Mouse (Mus musculus) intestine, embryonic 15.5 days (tissue): Measurements from ENCODE around the gene Tfap2c. TPM values are rescaled to one million over a fixed set of nuclear protein-coding genes. Genes with fewer than 3 reads are reported as not detected.
A peak's percentile ranks its signal among the peaks of the same experiment; 100 is the strongest.

ENCODE experiments used
- ATAC-seq: fragments of 200-750 bp; cut with Nextera tagmentation; 2 replicates; pipeline ENCODE4 v1.8.0; 2017; ENCODE audit warnings: moderate TSS enrichment, moderate library complexity
- H3K27ac ChIP-seq: fragments of 300-500 bp; sonication (generic); 2 replicates; pipeline ENCODE4 v1.5.1; 2015; ENCODE audit warnings: mild to moderate bottlenecking, inconsistent platforms
- H3K27me3 ChIP-seq: fragments of 300-500 bp; sonication (generic); replicated peaks from 2 replicates; pipeline ENCODE4 v1.6.1; 2015; ENCODE audit warnings: inconsistent platforms
- H3K36me3 ChIP-seq: fragments of 300-500 bp; sonication (generic); 2 replicates; pipeline ENCODE4 v1.6.1; 2015; ENCODE audit warnings: inconsistent platforms
- H3K4me1 ChIP-seq: fragments of 300-500 bp; sonication (generic); replicated peaks from 2 replicates; pipeline ENCODE4 v1.6.1; 2015; ENCODE audit warnings: inconsistent platforms
- H3K4me2 ChIP-seq: fragments of 300-500 bp; sonication (generic); replicated peaks from 2 replicates; pipeline ENCODE4 v1.6.1; 2015; ENCODE audit warnings: mild to moderate bottlenecking, inconsistent platforms
- H3K4me3 ChIP-seq: fragments of 300-500 bp; sonication (generic); replicated peaks from 2 replicates; pipeline ENCODE4 v1.5.1; 2015; ENCODE audit warnings: inconsistent platforms
- H3K9ac ChIP-seq: fragments of 300-500 bp; sonication (generic); 2 replicates; pipeline ENCODE4 v1.6.1; 2015; ENCODE audit warnings: inconsistent platforms
- H3K9me3 ChIP-seq: fragments of 300-500 bp; sonication (generic); 2 replicates; pipeline ENCODE4 v1.6.1; 2016; ENCODE audit warnings: inconsistent platforms
- WGBS: fragments of 180-500 bp; shearing (Covaris S2); methylation state at CpG from one replicate; pipeline ENCODE4 v1.1.7; 2015; 5-methylcytosine and 5-hydroxymethylcytosine counted together
- polyA plus RNA-seq: library from polyadenylated mRNA; unstranded; fragments of >200 nt; fragmentation: Nextera tagmentation; extraction: Ambion mirVana; gene quantifications from 2 replicates; pipeline ENCODE4 v1.2.1, GENCODE M21; 2015

The Tfap2c gene
- 0.06 and 0.15 TPM in 2 replicates for polyA plus RNA-seq

DNA sequence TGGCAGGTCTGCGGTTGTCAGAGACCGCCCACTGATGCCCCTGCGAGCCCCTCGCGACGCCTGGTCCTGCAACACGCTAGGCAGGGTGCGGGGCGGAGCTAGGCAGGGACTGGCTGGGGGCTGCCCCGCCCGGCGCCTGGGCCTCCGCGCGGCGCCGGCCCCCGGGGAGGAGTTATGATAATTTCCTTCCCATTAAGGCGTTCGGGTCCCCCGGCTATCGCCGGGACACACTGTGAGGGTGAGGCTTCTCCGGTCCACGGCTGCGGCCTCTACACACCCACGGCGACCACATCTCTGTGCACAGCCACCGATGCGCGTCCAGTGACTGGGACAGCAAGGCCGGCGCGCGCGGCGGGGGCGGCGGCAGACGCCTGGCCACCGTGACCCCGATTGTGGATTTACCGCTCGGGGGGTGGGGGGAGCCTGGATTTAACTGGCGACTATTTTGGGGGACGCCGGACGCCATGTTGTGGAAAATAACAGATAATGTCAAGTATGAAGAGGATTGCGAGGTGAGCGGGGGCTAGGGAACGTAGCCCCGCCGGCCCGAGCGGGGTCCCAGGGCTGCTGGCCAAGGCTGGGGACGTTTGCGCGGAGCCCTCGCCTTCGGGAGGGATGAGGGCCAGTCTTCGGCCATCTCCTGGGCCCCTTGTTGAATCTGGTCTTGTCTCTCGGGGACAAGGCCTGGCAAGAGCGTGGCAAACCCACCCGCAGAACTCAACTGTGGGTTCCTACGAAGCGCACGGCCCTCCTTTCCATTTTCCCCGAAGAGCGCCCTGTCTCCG is at the start of gene Tfap2c:
TSS of gene Tfap2c (plus strand) at position 223 of the 785 bp plus-strand sequence.
- peaks cover 97% of the 10 kb centered on the region for H3K27me3 ChIP-seq
- no peak within 1 kb of the TSS for H3K9ac ChIP-seq
- no peaks in the 10 kb centered on the region for H3K36me3 ChIP-seq
- H3K4me3 ChIP-seq, result peak within 1 kb of the TSS; percentile 32
- peak within 1 kb of the TSS; percentile 64 for H3K4me2 ChIP-seq
- peaks cover 44% of the 10 kb centered on the region for H3K4me1 ChIP-seq
- under 1% methylated on average over 70 of the region's 70 CpGs for WGBS
- H3K27ac ChIP-seq, result no peak within 1 kb of the TSS
- no peaks in the 10 kb centered on the region for H3K9me3 ChIP-seq
- ATAC-seq, result peak; percentile 70

DNA sequence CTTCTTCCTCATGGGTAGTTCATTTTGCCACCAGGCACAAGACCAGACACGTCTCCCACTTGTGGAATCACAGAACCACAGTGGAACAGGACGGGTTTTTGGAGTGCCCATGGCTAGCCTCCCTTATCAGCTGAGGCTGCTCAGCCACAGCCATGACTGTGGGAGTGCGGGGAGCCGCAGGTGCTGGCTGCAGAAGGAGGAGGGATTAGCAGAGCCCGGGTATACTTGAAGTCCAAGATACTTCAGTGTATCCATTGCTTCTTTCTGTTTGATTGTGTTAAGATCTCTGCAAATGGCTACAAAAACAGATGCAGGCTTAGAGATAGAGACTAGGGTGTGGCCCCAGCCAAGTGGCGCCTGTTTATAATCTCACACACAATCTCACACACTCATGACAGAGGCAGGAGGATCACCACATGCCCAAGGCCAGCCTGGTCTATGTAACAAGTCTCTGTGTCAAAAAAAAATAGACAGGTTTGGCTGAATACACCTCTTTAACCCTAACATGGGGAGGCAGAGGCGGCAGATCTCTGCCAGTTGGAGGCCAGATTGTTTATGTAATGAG is 48.6 kb upstream of the Tfap2c start:
- Histone ChIP-seq H3K9ac (no peak overlapping the region), H3K36me3 (no peaks in the 10 kb centered on the region), H3K4me1 (no peaks in the 10 kb centered on the region), H3K9me3 (no peaks in the 10 kb centered on the region), H3K4me2 (no peak overlapping the region), H3K4me3 (no peak overlapping the region), H3K27ac (no peak overlapping the region), H3K27me3 (no peaks in the 10 kb centered on the region)
- 22% methylated on average over 7 of the region's 7 CpGs for WGBS
- ATAC-seq, result no peak

DNA sequence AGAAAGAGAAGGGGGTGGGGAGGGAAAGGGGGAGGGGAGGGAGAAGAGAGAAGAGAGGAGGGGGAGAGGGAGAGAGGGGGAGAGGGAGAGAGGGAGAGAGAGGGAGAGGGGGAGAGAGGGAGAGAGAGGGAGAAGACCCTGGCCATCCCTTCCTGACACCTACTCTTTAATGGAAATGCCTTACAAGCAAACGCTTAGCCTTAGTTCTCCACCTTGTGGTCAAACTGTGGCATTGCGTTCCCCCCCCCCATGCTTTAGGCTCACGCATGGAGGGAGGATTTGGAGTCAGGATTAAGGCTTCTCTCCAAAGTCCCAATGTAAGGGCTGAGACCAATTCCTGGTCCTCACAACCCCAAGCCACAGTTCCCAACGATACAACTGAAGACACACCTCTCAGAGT is 48.1 kb upstream of the Tfap2c start:
- no peak overlapping the region for H3K9ac ChIP-seq
- H3K4me2 ChIP-seq, result no peak overlapping the region
- no peaks in the 10 kb centered on the region for H3K27me3 ChIP-seq
- no peaks in the 10 kb centered on the region for H3K36me3 ChIP-seq
- no peak overlapping the region for H3K27ac ChIP-seq
- no peaks in the 10 kb centered on the region for H3K4me1 ChIP-seq
- H3K4me3 ChIP-seq, result no peak overlapping the region
- 8% methylated on average over 4 of the region's 4 CpGs for WGBS
- no peaks in the 10 kb centered on the region for H3K9me3 ChIP-seq
- no peak for ATAC-seq

DNA sequence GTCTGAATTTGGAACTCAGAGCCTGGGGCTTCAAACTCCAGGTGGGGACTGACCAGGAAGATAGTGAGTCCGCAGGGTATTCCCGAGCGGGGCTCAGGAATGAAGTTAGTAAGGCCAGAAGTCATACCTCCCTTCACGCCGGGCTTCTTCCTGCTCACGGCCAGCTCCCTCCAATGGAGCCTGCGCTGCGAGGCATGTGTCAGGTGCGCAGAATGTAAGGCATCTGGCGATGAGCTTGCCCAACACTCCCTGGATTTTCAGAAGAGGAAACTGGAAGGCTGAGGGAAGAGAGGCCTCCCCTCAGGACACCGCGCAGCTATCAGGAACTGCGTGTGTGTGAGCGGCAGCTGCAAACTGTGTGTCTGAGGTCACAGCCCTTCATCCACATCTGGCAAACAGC is 47.2 kb upstream of the Tfap2c start:
- H3K9ac ChIP-seq, result no peak overlapping the region

DNA sequence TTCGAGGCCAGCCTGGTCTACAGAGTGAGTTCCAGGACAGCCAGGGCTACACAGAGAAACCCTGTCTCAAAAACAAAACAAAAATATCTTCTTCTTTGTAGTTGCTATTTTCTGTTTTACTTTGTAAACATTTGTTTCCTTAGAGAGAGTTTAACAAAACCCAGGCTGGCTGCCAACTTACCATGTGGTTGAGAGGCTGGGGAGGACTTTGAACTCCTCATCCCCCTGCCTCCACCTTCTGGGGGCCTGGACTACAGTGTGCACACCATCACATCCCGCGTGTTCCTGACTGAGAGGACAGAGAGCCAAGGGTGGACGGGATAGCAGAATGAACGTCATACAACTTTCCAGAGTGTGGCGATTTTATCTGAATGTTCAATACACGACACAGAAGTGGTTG is 43.3 kb upstream of the Tfap2c start:
- H3K4me1 ChIP-seq, result no peaks in the 10 kb centered on the region
- ATAC-seq, result no peak
- H3K4me3 ChIP-seq, result no peak overlapping the region
- H3K27ac ChIP-seq, result no peak overlapping the region
- H3K36me3 ChIP-seq, result no peaks in the 10 kb centered on the region
- no peaks in the 10 kb centered on the region for H3K27me3 ChIP-seq
- H3K9ac ChIP-seq, result no peak overlapping the region
- WGBS, result 82% methylated on average over 7 of the region's 7 CpGs
- no peak overlapping the region for H3K4me2 ChIP-seq
- no peaks in the 10 kb centered on the region for H3K9me3 ChIP-seq

More for the DNA sequence above, 47.2 kb upstream of the Tfap2c start:
- 52% methylated on average over 14 of the region's 14 CpGs for WGBS
- H3K36me3 ChIP-seq, result no peaks in the 10 kb centered on the region
- H3K9me3 ChIP-seq, result no peaks in the 10 kb centered on the region
- H3K4me2 ChIP-seq, result no peak overlapping the region
- no peaks in the 10 kb centered on the region for H3K4me1 ChIP-seq
- no peak for ATAC-seq
- no peak overlapping the region for H3K27ac ChIP-seq
- no peak overlapping the region for H3K4me3 ChIP-seq
- no peaks in the 10 kb centered on the region for H3K27me3 ChIP-seq

DNA sequence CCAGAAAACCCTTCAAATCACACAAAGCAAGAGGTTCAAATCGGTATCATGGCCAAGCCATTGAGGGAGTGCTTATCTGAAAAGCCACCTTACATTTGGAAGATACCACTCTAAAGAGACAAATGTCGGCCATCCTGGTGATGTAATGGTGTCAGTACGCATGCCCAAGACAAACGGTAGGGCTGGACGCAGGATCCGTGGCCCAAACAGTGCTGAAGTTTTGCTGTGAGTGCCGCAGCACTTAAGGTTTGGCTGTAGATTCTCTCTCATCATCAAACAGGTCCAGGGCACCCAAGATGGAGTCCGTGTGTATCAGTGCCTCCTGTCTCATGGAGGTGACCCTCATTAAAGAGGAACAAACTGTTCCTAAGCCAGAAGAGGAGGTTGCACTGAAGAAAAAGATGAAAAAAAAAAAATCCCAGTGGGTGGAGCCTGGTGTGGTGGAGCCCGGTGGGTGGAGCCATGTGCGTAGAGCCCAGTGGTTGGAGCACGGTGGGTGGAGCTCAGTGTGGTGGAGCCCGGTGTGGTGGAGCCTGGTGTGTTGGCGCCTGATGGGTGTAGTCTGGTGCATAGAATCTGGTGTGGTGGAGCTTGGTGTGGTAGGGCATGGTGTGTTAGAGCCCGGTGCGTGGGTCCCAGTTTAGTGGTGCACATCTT is 39.2 kb upstream of the Tfap2c start:
- Histone ChIP-seq H3K9me3 (no peaks in the 10 kb centered on the region), H3K27me3 (no peaks in the 10 kb centered on the region), H3K9ac (no peak overlapping the region), H3K27ac (no peak overlapping the region), H3K4me2 (no peak overlapping the region), H3K4me1 (no peaks in the 10 kb centered on the region), H3K36me3 (no peaks in the 10 kb centered on the region), H3K4me3 (no peak overlapping the region)
- ATAC-seq, result no peak
- 85% methylated on average over 15 of the region's 15 CpGs for WGBS

DNA sequence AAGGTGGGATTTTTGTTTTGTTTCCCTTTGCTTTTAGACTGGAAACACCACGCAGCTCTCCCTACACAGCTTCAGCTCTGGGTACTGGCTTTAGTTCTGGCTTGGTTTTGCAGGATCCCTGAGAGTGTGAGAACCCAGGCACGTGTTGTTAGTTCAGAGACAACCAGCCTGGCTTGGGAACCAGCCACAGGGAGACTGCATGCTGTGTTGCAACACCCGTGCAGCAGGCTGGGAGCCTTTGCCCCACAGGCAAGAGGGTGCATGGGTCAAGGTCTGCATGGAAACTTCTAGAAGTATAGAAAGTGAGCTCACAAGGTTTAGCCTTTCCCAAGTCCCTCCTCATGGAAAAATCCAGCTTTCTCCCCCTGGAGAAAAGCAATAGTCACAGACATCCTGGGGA is 38.5 kb upstream of the Tfap2c start:
- Histone ChIP-seq H3K4me1 (no peaks in the 10 kb centered on the region), H3K27ac (no peak overlapping the region), H3K9ac (no peak overlapping the region), H3K4me2 (no peak overlapping the region), H3K9me3 (no peaks in the 10 kb centered on the region), H3K36me3 (no peaks in the 10 kb centered on the region), H3K27me3 (no peaks in the 10 kb centered on the region), H3K4me3 (no peak overlapping the region)
- 48% methylated on average over 3 of the region's 3 CpGs for WGBS
- ATAC-seq, result 0 out of 2 replicates have a peak, but pooled peaks have one; percentile 63

DNA sequence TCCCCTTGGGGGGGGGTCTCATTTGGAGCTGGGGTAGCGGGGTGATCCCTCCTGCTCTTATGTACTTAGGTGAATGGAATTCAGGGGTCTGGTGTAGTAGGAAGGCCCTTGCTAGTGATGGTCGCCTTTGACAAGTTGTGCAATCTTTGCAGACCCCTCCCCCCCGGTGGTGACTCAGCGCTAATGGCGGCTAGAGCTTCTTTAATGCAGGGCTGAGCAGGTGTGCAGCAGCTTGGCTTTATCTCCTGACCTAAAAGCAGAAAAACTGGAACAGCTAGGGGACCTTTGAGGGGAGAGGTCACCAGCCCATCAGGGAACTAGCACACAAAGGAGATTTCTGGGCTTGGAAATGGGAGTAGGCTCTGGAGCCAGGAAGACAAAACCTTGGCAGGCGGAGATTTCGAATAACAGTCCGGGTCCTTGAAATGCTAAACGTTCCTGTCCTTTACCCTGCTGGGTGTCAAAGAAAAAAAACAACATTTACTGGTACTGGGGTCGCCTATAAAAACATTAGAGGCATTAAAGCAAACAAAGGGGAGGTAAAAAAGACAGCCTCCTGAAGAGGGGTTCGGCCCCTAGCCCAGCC is 32.9 kb upstream of the Tfap2c start:
- no peak overlapping the region for H3K27ac ChIP-seq
- no peaks in the 10 kb centered on the region for H3K9me3 ChIP-seq
- no peak overlapping the region for H3K9ac ChIP-seq
- ATAC-seq, result peak; percentile 43; the same call in 1 of the 2 replicates
- no peaks in the 10 kb centered on the region for H3K27me3 ChIP-seq
- H3K4me2 ChIP-seq, result no peak overlapping the region
- H3K4me3 ChIP-seq, result no peak overlapping the region
- no peaks in the 10 kb centered on the region for H3K4me1 ChIP-seq
- no peaks in the 10 kb centered on the region for H3K36me3 ChIP-seq
- WGBS, result 18% methylated on average over 11 of the region's 11 CpGs

DNA sequence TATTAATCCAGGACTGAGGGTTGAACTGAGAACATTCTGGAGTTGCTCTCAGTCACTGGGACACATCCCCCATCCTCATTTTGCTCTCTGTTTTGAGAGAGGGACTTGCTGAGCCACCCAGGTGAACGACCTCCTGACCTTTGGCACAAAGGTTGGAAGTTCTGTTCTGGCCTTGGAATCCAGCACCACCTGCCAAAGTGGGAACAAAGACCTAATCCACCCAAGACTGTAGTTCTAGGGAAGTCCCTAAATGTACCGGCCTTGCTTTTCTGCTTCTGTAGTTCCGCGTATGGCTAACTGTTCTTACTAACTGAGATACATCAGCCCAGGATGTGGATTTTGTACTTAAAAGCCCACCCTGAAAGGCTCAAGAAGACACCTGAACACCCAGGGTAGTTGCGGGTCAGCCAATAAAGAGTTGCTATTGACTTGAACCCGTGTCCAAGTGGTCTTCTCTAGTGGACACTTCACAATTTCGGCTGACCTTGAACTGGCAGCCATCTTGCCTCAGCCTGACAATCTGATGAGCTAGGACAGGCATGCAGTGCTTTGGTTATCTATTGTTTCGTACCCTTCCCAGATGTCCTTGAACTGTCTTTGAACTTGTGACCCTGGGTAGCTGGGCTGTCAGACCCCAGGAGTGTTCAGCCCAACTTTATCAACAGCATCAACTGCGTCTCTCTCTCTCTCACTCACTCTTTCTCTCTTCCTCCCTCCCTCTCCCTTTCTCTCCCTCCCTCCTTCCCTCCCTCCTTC is 28.6 kb upstream of the Tfap2c start:
- H3K9me3 ChIP-seq, result no peaks in the 10 kb centered on the region
- no peaks in the 10 kb centered on the region for H3K27me3 ChIP-seq
- no peaks in the 10 kb centered on the region for H3K4me1 ChIP-seq
- no peak overlapping the region for H3K9ac ChIP-seq
- H3K36me3 ChIP-seq, result no peaks in the 10 kb centered on the region
- 89% methylated on average over 9 of the region's 9 CpGs for WGBS
- no peak for ATAC-seq
- no peak overlapping the region for H3K4me3 ChIP-seq
- H3K4me2 ChIP-seq, result no peak overlapping the region
- H3K27ac ChIP-seq, result no peak overlapping the region

DNA sequence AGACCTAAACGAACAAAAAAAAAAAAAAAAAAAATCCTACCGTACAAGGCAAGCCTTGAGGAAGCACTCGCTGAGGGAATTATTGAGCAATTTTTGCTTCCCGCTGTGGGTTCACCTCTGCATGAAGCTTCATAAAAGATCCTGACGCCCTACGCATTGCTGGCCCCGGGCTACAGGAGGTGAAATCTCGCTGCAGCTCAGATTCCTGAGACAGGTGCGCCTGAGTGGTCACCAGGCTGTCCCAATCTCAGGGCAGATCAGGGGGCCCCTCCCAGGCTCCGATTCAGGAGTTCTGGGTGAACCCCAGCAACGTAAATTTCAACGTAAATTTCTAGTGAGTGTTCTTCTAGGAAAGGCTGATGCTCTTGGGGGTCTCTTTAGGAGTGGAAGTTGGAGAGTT is 26.9 kb upstream of the Tfap2c start:
- H3K9me3 ChIP-seq, result no peaks in the 10 kb centered on the region
- 77% methylated on average over 12 of the region's 12 CpGs for WGBS
- no peak overlapping the region for H3K4me2 ChIP-seq
- no peak overlapping the region for H3K27ac ChIP-seq
- H3K4me1 ChIP-seq, result no peaks in the 10 kb centered on the region
- H3K27me3 ChIP-seq, result no peaks in the 10 kb centered on the region
- no peaks in the 10 kb centered on the region for H3K36me3 ChIP-seq
- ATAC-seq, result no peak
- no peak overlapping the region for H3K4me3 ChIP-seq
- no peak overlapping the region for H3K9ac ChIP-seq

DNA sequence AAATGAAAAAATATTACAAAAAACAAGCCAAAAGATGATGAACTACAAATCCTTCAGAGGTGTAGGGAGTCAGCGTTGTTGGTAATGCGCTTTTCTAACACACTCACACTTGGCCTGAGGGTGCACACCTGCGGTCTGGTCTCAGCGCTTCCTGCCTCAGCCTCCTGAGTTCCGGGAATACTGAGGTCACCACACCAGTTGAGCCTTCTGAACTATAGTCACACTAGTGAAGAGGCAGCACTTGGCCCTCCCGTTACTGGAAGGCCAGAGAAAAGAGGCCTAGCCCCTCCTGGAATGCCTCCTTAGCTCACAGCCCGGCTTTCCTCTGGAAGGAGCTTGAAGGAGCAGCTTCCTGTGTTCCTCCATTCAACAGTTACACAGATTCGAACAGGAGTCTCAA is 22.2 kb upstream of the Tfap2c start:
- WGBS, result 83% methylated on average over 8 of the region's 8 CpGs
- H3K4me1 ChIP-seq, result no peaks in the 10 kb centered on the region
- no peak overlapping the region for H3K4me3 ChIP-seq
- no peak for ATAC-seq
- no peaks in the 10 kb centered on the region for H3K36me3 ChIP-seq
- H3K4me2 ChIP-seq, result no peak overlapping the region
- H3K9ac ChIP-seq, result no peak overlapping the region
- no peaks in the 10 kb centered on the region for H3K9me3 ChIP-seq
- no peaks in the 10 kb centered on the region for H3K27me3 ChIP-seq
- no peak overlapping the region for H3K27ac ChIP-seq

DNA sequence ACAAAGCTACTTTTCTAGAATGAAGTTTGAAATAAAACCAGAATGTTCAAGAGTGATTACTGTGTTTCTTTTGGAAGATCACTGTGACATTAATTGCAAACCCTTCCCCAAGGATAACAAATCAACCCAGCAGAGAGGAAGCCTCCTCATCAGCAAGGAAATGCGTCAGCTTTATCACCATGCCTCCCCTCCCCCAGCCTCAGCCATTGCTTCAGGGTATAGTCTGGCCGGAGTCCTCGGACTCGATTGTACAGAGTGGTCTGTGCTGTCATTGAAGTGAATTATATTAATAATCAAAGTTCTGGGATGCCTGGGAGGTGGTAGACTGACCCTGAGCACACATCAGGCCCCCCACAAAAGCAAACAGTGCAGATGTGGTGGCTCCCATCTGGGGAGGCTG is 5.4 kb upstream of the Tfap2c start:
- H3K4me2 ChIP-seq, result no peak overlapping the region
- H3K9me3 ChIP-seq, result no peaks in the 10 kb centered on the region
- 34% methylated on average over 4 of the region's 4 CpGs for WGBS
- H3K4me3 ChIP-seq, result no peak overlapping the region
- no peaks in the 10 kb centered on the region for H3K36me3 ChIP-seq
- H3K27ac ChIP-seq, result no peak overlapping the region
- H3K4me1 ChIP-seq, result peaks cover 15% of the 10 kb centered on the region
- H3K9ac ChIP-seq, result no peak overlapping the region
- ATAC-seq, result no peak
- H3K27me3 ChIP-seq, result peaks cover 62% of the 10 kb centered on the region
